Mouse (Mus musculus): ENCODE data around the gene Zfyve28. TPM values are rescaled to one million over a fixed set of nuclear protein-coding genes. Genes with fewer than 3 reads are reported as not detected.

Gene Zfyve28
- polyA plus RNA-seq, 1 experiment from 2014 or later = 0.27 TPM

DNA sequence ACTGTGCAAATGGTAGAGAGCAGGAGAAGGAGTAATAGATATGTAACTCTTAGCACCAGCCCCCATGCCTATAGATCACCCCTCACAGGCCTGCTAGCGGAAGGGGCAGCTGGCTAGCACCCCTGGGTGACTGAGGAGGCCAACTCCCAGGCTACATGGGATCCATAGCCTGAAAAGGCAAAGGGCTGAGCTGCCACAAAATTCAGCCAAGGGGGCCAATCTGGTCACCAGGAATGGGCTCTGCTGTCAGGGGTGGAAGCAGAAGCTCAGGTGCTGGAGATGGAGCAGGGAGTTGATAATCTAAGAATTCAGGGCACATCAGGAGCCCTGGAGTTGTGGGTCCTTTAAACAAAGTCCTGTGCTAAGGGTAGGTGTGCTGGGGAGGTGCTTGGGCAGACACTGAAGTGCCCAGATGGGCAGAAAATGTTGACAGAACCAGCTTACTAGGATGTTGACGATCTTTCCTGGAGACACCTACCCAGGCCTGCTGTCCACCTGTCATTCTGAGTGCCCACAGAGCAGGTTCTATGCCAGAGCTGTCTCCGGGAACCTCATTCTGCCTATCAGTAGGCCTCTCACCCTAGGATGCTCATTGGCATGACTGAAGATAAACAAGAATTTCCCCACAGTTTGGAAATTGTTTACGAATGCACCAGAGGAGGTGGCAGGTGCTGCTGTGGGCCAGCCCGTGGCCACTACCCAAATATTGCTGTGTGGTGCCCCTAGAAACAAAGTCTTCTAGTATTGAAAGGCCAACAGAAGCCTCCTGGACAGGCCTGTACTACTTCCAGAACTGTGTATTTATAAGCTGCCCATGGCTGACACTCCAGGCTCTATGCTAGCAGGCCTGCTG, 113.5 kb downstream of the Zfyve28 start:
- ATAC-seq (replicated peaks; ENCODE audit: low FRiP score, low TSS enrichment, low read depth) = no peak
- H3K36me3 ChIP-seq (ENCODE audit: control insufficient read depth, insufficient read depth, low read length) = peaks cover 54% of the 10 kb centered on the region
- WGBS = 74% methylated on average over 5 of the region's 5 CpGs

DNA sequence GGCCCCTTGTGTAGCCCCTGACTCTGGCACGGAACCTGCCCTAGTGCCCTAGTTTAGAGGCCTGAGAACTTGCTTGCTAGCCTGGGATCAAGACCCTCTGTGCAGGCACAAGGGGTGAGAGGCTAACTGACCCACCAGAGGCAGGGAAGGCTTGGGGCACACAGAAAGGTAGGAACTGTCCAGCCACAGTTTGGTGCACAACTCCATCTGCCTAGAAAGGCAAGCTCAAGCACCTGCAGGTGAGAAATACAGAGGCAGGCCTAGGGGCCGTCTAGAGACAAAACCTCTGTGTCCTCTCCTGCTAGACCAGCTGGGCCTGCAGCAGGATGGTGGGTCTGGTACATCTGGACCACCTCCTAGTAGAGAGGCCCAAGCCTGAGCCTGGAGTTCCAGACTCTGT, 114.2 kb downstream of the Zfyve28 start:
- WGBS = 52% methylated on average over 2 of the region's 2 CpGs

More for the DNA sequence above, 113.5 kb downstream of the Zfyve28 start:
- Histone ChIP-seq H3K27me3 (replicated peaks; ENCODE audit: control insufficient read depth, insufficient read depth, low read length) (no peaks in the 10 kb centered on the region), H3K9me3 (ENCODE audit: control insufficient read depth, low read length) (no peaks in the 10 kb centered on the region), H3K4me3 (ENCODE audit: low read depth, low read length) (no peak overlapping the region), H3K4me1 (replicated peaks; ENCODE audit: control insufficient read depth, insufficient read depth, low read length) (0 out of 2 replicates have a peak, but pooled peaks cover 3% of the 10 kb centered on the region), H3K4me2 (ENCODE audit: low read length) (no peak overlapping the region), H3K27ac (ENCODE audit: low read depth) (no peak overlapping the region), H3K9ac (ENCODE audit: low read length) (no peak overlapping the region)
- DNase-seq (ENCODE audit: low spot score) = no peak

DNA sequence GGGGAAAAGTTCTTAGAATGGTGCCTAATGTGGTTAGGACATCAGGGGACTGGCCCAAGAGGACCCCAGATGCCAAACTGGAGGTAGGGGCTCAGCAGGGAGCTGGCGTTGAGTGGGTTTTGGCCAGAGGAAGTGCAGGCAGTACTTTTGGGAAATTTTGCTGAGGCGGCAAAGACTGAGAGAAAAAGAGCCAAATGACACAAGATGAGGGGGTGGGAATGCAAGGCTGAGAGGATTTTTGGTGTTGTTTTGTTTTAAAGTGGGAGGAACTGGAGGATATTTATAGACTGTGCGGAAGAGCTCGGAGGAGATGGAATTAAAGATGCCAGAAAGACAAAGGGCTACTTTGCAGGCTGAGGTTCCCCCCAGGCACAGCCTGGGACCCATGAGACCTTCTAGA, 117.5 kb downstream of the Zfyve28 start:
- Histone ChIP-seq H3K9ac (ENCODE audit: low read length) (no peak overlapping the region), H3K4me1 (replicated peaks; ENCODE audit: control insufficient read depth, insufficient read depth, low read length) (0 out of 2 replicates have a peak, but pooled peaks cover 9% of the 10 kb centered on the region), H3K27me3 (replicated peaks; ENCODE audit: control insufficient read depth, insufficient read depth, low read length) (no peaks in the 10 kb centered on the region), H3K4me2 (ENCODE audit: low read length) (no peak overlapping the region), H3K27ac (ENCODE audit: low read depth) (no peak overlapping the region; the same call in 1 of the 2 replicates), H3K36me3 (ENCODE audit: control insufficient read depth, insufficient read depth, low read length) (peaks cover 28% of the 10 kb centered on the region), H3K9me3 (ENCODE audit: control insufficient read depth, low read length) (no peaks in the 10 kb centered on the region), H3K4me3 (ENCODE audit: low read depth, low read length) (no peak overlapping the region)
- WGBS = 73% methylated on average over 4 of the region's 4 CpGs
- DNase-seq (ENCODE audit: low spot score) = no peak
- ATAC-seq (replicated peaks; ENCODE audit: low FRiP score, low TSS enrichment, low read depth) = no peak

More for the DNA sequence above, 114.2 kb downstream of the Zfyve28 start:
- DNase-seq (ENCODE audit: low spot score) = peak; percentile 43
- Histone ChIP-seq H3K4me1 (replicated peaks; ENCODE audit: control insufficient read depth, insufficient read depth, low read length) (0 out of 2 replicates have a peak, but pooled peaks cover 3% of the 10 kb centered on the region), H3K9me3 (ENCODE audit: control insufficient read depth, low read length) (no peaks in the 10 kb centered on the region), H3K27me3 (replicated peaks; ENCODE audit: control insufficient read depth, insufficient read depth, low read length) (no peaks in the 10 kb centered on the region), H3K27ac (ENCODE audit: low read depth) (no peak overlapping the region), H3K36me3 (ENCODE audit: control insufficient read depth, insufficient read depth, low read length) (peaks cover 54% of the 10 kb centered on the region), H3K4me2 (ENCODE audit: low read length) (no peak overlapping the region), H3K9ac (ENCODE audit: low read length) (no peak overlapping the region), H3K4me3 (ENCODE audit: low read depth, low read length) (no peak overlapping the region)
- ATAC-seq (replicated peaks; ENCODE audit: low FRiP score, low TSS enrichment, low read depth) = no peak

DNA sequence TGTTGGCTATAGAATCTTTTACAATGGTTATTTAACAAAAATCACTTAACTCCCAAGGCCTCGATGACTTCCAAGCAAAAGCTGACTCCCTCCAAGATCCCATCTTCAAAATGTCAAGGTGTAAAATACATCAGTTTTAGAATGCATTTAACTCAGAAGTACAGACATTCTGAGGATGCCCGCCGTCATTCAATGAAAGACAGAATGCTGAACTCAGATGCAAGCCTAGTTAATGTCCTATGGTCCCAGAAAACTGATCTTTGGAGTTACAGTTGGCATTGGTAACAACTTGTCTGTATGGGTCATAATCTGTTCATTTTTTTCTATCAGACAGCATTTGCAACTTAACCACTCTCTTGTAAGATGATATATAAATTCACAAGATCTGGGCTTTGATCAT, 118.3 kb downstream of the Zfyve28 start:
- ATAC-seq (replicated peaks; ENCODE audit: low FRiP score, low TSS enrichment, low read depth) (no peak), DNase-seq (ENCODE audit: low spot score) (no peak)
- H3K4me3 ChIP-seq (ENCODE audit: low read depth, low read length) = peak overlapping the region; percentile 80
- 0 out of 2 replicates have a peak, but pooled peaks cover 12% of the 10 kb centered on the region for H3K4me1 ChIP-seq (replicated peaks; ENCODE audit: control insufficient read depth, insufficient read depth, low read length)
- H3K27ac ChIP-seq (ENCODE audit: low read depth) = peak overlapping the region; percentile 82
- peak overlapping the region; percentile 40 for H3K9ac ChIP-seq (ENCODE audit: low read length)
- peak overlapping the region; percentile 62 for H3K4me2 ChIP-seq (ENCODE audit: low read length)
- 83% methylated on average over 3 of the region's 3 CpGs for WGBS
- no peaks in the 10 kb centered on the region for H3K9me3 ChIP-seq (ENCODE audit: control insufficient read depth, low read length)
- H3K36me3 ChIP-seq (ENCODE audit: control insufficient read depth, insufficient read depth, low read length) = peaks cover 22% of the 10 kb centered on the region
- no peaks in the 10 kb centered on the region for H3K27me3 ChIP-seq (replicated peaks; ENCODE audit: control insufficient read depth, insufficient read depth, low read length)

DNA sequence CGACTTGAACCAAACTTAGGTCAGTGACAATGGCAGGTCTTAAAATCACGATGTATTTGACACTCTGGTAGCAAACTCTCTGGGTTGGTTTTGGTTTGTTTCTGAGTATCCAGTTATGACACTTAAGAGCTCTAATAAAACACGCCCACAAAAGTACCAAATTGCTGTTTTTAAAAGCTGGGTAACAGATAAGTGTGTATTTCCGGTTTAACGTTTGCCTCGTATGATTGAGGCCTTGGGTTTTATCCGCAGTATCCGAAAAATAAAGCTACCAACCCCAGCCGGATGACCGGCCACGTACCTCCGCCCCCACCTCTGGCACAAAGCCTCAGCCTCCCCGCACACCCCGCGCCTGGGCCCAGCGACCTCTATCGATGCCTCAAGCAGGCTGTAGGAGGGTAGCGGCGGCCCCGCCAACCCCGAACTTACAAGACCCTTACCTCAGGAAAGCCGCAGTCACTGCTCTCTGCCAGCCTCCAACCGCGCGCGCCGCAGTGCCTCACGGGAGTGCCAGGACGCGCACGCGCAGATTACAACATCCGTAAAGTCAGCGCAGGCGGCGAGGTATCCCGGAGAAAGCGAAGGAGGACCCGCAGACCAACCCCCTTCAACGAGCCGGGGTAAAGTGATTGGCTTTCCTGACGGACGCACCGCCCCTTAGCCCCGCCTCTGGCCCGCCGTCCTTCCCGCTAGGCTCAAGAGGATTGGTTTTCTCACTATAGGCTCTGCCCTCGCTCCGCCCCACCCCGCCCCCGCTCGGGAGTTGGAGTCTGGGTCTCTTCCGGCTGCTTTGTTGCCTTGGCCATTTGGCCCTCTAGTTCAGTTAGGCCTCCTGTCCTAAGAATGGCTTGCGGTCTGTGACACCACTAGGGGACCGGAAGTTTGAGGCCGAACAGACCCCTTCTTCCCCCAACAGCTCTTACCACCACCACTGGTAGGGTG, 119.0 kb downstream of the Zfyve28 start, which contains the start of the genes Poln and Haus3:
TSS of gene Poln (minus strand) at position 499 of the 942 bp plus-strand sequence.
TSS of gene Haus3 (minus strand) at position 578 of the 942 bp plus-strand sequence.
- peak within 1 kb of the TSS; percentile 84 for H3K27ac ChIP-seq (ENCODE audit: low read depth)
- H3K27me3 ChIP-seq (replicated peaks; ENCODE audit: control insufficient read depth, insufficient read depth, low read length) = no peaks in the 10 kb centered on the region
- under 1% methylated on average over 57 of the region's 57 CpGs for WGBS
- H3K9me3 ChIP-seq (ENCODE audit: control insufficient read depth, low read length) = no peaks in the 10 kb centered on the region
- H3K36me3 ChIP-seq (ENCODE audit: control insufficient read depth, insufficient read depth, low read length) = peaks cover 22% of the 10 kb centered on the region
- DNase-seq (ENCODE audit: low spot score) = peak; percentile 96
- peak within 1 kb of the TSS; percentile 80 for H3K4me3 ChIP-seq (ENCODE audit: low read depth, low read length)
- ATAC-seq (replicated peaks; ENCODE audit: low FRiP score, low TSS enrichment, low read depth) = peak; percentile 100
- H3K4me1 ChIP-seq (replicated peaks; ENCODE audit: control insufficient read depth, insufficient read depth, low read length) = 0 out of 2 replicates have a peak, but pooled peaks cover 19% of the 10 kb centered on the region
- H3K4me2 ChIP-seq (ENCODE audit: low read length) = peak within 1 kb of the TSS; percentile 73
- H3K9ac ChIP-seq (ENCODE audit: low read length) = peak within 1 kb of the TSS; percentile 85

DNA sequence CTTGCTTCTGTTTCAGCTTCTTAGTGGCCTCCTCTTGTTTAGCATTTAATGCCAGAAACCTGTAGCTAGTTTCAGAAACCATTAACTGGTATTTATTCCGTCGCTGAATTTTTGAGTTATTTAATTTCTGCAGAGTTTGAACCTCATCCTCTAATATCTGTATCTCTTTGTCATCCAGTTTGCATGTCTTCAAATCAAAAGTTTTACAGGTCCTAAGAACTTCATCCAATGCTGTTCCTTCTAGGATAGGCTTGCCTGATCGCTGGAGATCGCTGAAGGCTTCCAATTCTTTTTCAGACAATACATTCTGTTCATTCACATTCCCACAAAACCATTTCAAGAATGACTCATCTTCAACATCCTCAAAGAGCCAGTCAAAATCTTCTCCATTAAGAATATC, 120.4 kb downstream of the Zfyve28 start:
- Histone ChIP-seq H3K4me3 (ENCODE audit: low read depth, low read length) (peak overlapping the region; percentile 13), H3K4me2 (ENCODE audit: low read length) (peak overlapping the region; percentile 73; the same call in 1 of the 2 replicates), H3K27ac (ENCODE audit: low read depth) (no peak overlapping the region), H3K27me3 (replicated peaks; ENCODE audit: control insufficient read depth, insufficient read depth, low read length) (no peaks in the 10 kb centered on the region), H3K4me1 (replicated peaks; ENCODE audit: control insufficient read depth, insufficient read depth, low read length) (0 out of 2 replicates have a peak, but pooled peaks cover 19% of the 10 kb centered on the region), H3K9ac (ENCODE audit: low read length) (no peak overlapping the region), H3K36me3 (ENCODE audit: control insufficient read depth, insufficient read depth, low read length) (peaks cover 20% of the 10 kb centered on the region), H3K9me3 (ENCODE audit: control insufficient read depth, low read length) (no peaks in the 10 kb centered on the region)
- DNase-seq (ENCODE audit: low spot score) = no peak
- ATAC-seq (replicated peaks; ENCODE audit: low FRiP score, low TSS enrichment, low read depth) = no peak
- WGBS = 78% methylated on average over 4 of the region's 4 CpGs

DNA sequence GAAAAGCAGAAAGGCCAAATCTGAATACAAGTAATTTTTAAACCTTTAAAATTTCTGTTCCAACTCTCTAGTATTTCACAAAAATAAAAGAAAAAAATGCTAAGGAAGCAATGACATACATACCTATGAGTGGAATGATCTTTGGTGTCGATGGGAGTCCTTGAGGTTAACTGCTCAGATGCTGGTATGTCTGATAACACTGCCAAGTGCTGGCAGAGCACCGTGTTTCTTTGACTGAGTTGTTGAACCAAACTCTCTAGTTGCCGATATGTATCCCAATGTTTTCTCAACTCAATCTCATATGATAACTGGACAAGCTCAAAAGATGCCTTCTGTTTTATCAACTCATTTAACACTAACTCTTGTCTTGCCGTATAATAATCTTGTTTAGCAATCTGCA, 122.5 kb downstream of the Zfyve28 start:
- H3K27ac ChIP-seq (ENCODE audit: low read depth) = no peak overlapping the region
- 0 out of 2 replicates have a peak overlapping the region, but pooled peaks have one; percentile 10 for H3K9ac ChIP-seq (ENCODE audit: low read length)
- ATAC-seq (replicated peaks; ENCODE audit: low FRiP score, low TSS enrichment, low read depth) (no peak), DNase-seq (ENCODE audit: low spot score) (no peak)
- H3K27me3 ChIP-seq (replicated peaks; ENCODE audit: control insufficient read depth, insufficient read depth, low read length) = no peaks in the 10 kb centered on the region
- 82% methylated on average over 4 of the region's 4 CpGs for WGBS
- no peaks in the 10 kb centered on the region for H3K9me3 ChIP-seq (ENCODE audit: control insufficient read depth, low read length)
- peaks cover 26% of the 10 kb centered on the region for H3K36me3 ChIP-seq (ENCODE audit: control insufficient read depth, insufficient read depth, low read length)
- H3K4me3 ChIP-seq (ENCODE audit: low read depth, low read length) = no peak overlapping the region
- H3K4me2 ChIP-seq (ENCODE audit: low read length) = no peak overlapping the region
- 0 out of 2 replicates have a peak, but pooled peaks cover 19% of the 10 kb centered on the region for H3K4me1 ChIP-seq (replicated peaks; ENCODE audit: control insufficient read depth, insufficient read depth, low read length)

DNA sequence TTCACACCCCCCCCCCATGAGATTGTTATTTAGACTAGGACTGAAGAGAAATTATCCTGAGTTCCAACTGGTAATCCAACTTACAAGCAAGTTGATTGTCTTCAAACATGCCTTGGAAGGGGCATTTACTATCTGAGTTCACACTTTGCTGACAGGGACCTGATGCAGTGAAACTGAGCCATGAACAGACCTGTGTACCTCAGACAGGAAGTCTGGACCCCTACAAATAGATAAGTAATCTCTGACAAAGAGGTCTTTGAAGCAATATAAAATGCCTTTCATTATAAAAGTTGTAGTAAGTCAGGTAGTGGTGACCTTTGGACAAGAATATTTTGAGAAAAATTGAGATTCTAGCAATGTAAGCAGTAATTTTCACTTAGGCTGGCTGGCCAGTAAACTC, 139.8 kb downstream of the Zfyve28 start:
- no peak overlapping the region for H3K27ac ChIP-seq (ENCODE audit: low read depth)
- ATAC-seq (replicated peaks; ENCODE audit: low FRiP score, low TSS enrichment, low read depth) (no peak), DNase-seq (ENCODE audit: low spot score) (no peak)
- H3K4me2 ChIP-seq (ENCODE audit: low read length) = no peak overlapping the region
- H3K4me1 ChIP-seq (replicated peaks; ENCODE audit: control insufficient read depth, insufficient read depth, low read length) = no peaks in the 10 kb centered on the region
- H3K9me3 ChIP-seq (ENCODE audit: control insufficient read depth, low read length) = no peaks in the 10 kb centered on the region
- no peak overlapping the region for H3K4me3 ChIP-seq (ENCODE audit: low read depth, low read length)
- no peaks in the 10 kb centered on the region for H3K27me3 ChIP-seq (replicated peaks; ENCODE audit: control insufficient read depth, insufficient read depth, low read length)
- no peak overlapping the region for H3K9ac ChIP-seq (ENCODE audit: low read length)
- peaks cover 6% of the 10 kb centered on the region for H3K36me3 ChIP-seq (ENCODE audit: control insufficient read depth, insufficient read depth, low read length)
